19 mouse cellular contexts compared by ENCODE assay signal in genomic region chr4:7144215-7144614, GRCm38 (mm10).
DNase-seq lines count a peak whose midpoint lies in the region; ATAC-seq lines count a peak whose summit lies in the region.
"Had no signal": no experiment of that assay in that cellular context is flagged by ENCODE, and none has a peak within 500 bp of the region (broad histone marks: within the 10 kb centered on the region; RNA-seq: fewer than 3 reads in every experiment).

No protein-coding gene starts in this region.

- no peak overlapping the region for H3K4me2 ChIP-seq in intestine, embryonic 16.5 days (ENCODE audit: low read depth, low read length)
- H3K4me2 ChIP-seq in kidney, embryonic 15.5 days = no peak overlapping the region
- H3K4me2 ChIP-seq in liver, embryonic 13.5 days = no peak overlapping the region
- no peak overlapping the region for H3K4me2 ChIP-seq in stomach, embryonic 16.5 days (ENCODE audit: low read depth, low read length)
- H3K4me2 ChIP-seq in midbrain, embryonic 11.5 days = no peak overlapping the region
- H3K4me2 ChIP-seq: embryonic facial prominence, embryonic 15.5 days; heart, embryonic 15.5 days; limb, embryonic 15.5 days; neural tube, embryonic 13.5 days had no signal

- H3K4me3 ChIP-seq in intestine, embryonic 16.5 days (ENCODE audit: low read length) = no peak overlapping the region
- no peak overlapping the region for H3K4me3 ChIP-seq in kidney, embryonic 15.5 days (replicated peaks)
- no peak overlapping the region for H3K4me3 ChIP-seq in liver, embryonic 13.5 days (replicated peaks)
- H3K4me3 ChIP-seq in stomach, embryonic 16.5 days (replicated peaks; ENCODE audit: low read length) = no peak overlapping the region
- H3K4me3 ChIP-seq in midbrain, embryonic 11.5 days (ENCODE audit: low read depth, low read length) = no peak overlapping the region
- H3K4me3 ChIP-seq: embryonic facial prominence, embryonic 15.5 days; forebrain, embryonic 10.5 days; heart, embryonic 15.5 days; limb, embryonic 15.5 days; midbrain, embryonic 10.5 days; neural tube, embryonic 13.5 days had no signal

- H3K27me3 ChIP-seq in intestine, embryonic 16.5 days (replicated peaks; ENCODE audit: control insufficient read depth, insufficient read depth, low read length) = no peaks in the 10 kb centered on the region
- no peaks in the 10 kb centered on the region for H3K27me3 ChIP-seq in kidney, embryonic 15.5 days
- no peaks in the 10 kb centered on the region for H3K27me3 ChIP-seq in liver, embryonic 13.5 days
- H3K27me3 ChIP-seq in stomach, embryonic 16.5 days (ENCODE audit: control insufficient read depth, insufficient read depth, low read length) = no peaks in the 10 kb centered on the region
- H3K27me3 ChIP-seq in midbrain, embryonic 11.5 days (ENCODE audit: control insufficient read depth, insufficient read depth, low read length) = no peaks in the 10 kb centered on the region
- H3K27me3 ChIP-seq: embryonic facial prominence, embryonic 15.5 days; heart, embryonic 15.5 days; limb, embryonic 15.5 days; neural tube, embryonic 13.5 days had no signal

- DNase-seq in liver, embryonic 13.5 days = no peak
- DNase-seq in midbrain, embryonic 11.5 days (ENCODE audit: low spot score, missing footprints) = no peak
- DNase-seq in lung, postnatal 4 days = no peak
- DNase-seq: cerebellum, adult 9-11 months; gastrocnemius, postnatal 10 days; heart, adult 18-20 months; right cerebral cortex, postnatal 25 days; thymus, adult 18-20 months had no signal

- no peaks in the 10 kb centered on the region for H3K4me1 ChIP-seq in intestine, embryonic 16.5 days (ENCODE audit: control insufficient read depth, insufficient read depth, low read length)
- no peaks in the 10 kb centered on the region for H3K4me1 ChIP-seq in kidney, embryonic 15.5 days
- H3K4me1 ChIP-seq in liver, embryonic 13.5 days (replicated peaks) = no peaks in the 10 kb centered on the region
- no peaks in the 10 kb centered on the region for H3K4me1 ChIP-seq in stomach, embryonic 16.5 days (ENCODE audit: control insufficient read depth, insufficient read depth, low read length)
- no peaks in the 10 kb centered on the region for H3K4me1 ChIP-seq in midbrain, embryonic 11.5 days (ENCODE audit: control insufficient read depth, insufficient read depth, low read length)
- H3K4me1 ChIP-seq: embryonic facial prominence, embryonic 15.5 days; forebrain, embryonic 10.5 days; heart, embryonic 15.5 days; limb, embryonic 15.5 days; midbrain, embryonic 10.5 days; neural tube, embryonic 13.5 days had no signal

- no peaks in the 10 kb centered on the region for H3K36me3 ChIP-seq in intestine, embryonic 16.5 days (ENCODE audit: control insufficient read depth, insufficient read depth, low read length)
- H3K36me3 ChIP-seq in kidney, embryonic 15.5 days = no peaks in the 10 kb centered on the region
- H3K36me3 ChIP-seq in liver, embryonic 13.5 days = no peaks in the 10 kb centered on the region
- H3K36me3 ChIP-seq in stomach, embryonic 16.5 days (ENCODE audit: control insufficient read depth, insufficient read depth, low read length) = no peaks in the 10 kb centered on the region
- H3K36me3 ChIP-seq in midbrain, embryonic 11.5 days (ENCODE audit: control insufficient read depth, insufficient read depth, low read length) = no peaks in the 10 kb centered on the region
- H3K36me3 ChIP-seq: embryonic facial prominence, embryonic 15.5 days; forebrain, embryonic 10.5 days; heart, embryonic 15.5 days; limb, embryonic 15.5 days; midbrain, embryonic 10.5 days; neural tube, embryonic 13.5 days had no signal

- peak overlapping the region; percentile 73 for H3K27ac ChIP-seq in intestine, embryonic 16.5 days (ENCODE audit: low read length)
- peak overlapping the region; percentile 87 for H3K27ac ChIP-seq in kidney, embryonic 15.5 days
- peak overlapping the region; percentile 40; the same call in 1 of the 2 replicates for H3K27ac ChIP-seq in liver, embryonic 13.5 days
- H3K27ac ChIP-seq in stomach, embryonic 16.5 days (ENCODE audit: low read length) = no peak overlapping the region
- H3K27ac ChIP-seq in midbrain, embryonic 11.5 days (ENCODE audit: low read depth, low read length) = no peak overlapping the region
- H3K27ac ChIP-seq: embryonic facial prominence, embryonic 15.5 days; forebrain, embryonic 10.5 days; heart, embryonic 15.5 days; limb, embryonic 15.5 days; midbrain, embryonic 10.5 days; neural tube, embryonic 13.5 days had no signal

- peak; percentile 99 for ATAC-seq in intestine, embryonic 16.5 days
- ATAC-seq in kidney, embryonic 15.5 days (replicated peaks; ENCODE audit: low FRiP score) = peak; percentile 87
- peak; percentile 68 for ATAC-seq in liver, embryonic 13.5 days (ENCODE audit: low read depth)
- ATAC-seq in stomach, embryonic 16.5 days (ENCODE audit: insufficient read depth, low FRiP score) = peak; percentile 85
- no peak for ATAC-seq in monocyte, adult 5-6 weeks (replicated peaks; ENCODE audit: insufficient number of reproducible peaks, low FRiP score, low TSS enrichment, poor library complexity, severe bottlenecking)
- ATAC-seq in midbrain, embryonic 11.5 days (ENCODE audit: low FRiP score) = no peak
- ATAC-seq: inflammation-experienced regulatory T-cells, adult 6 months had no signal

- H3K9me3 ChIP-seq in intestine, embryonic 16.5 days (ENCODE audit: control insufficient read depth, low read length) = no peaks in the 10 kb centered on the region
- H3K9me3 ChIP-seq in kidney, embryonic 15.5 days (replicated peaks) = no peaks in the 10 kb centered on the region
- H3K9me3 ChIP-seq in liver, embryonic 13.5 days (replicated peaks) = no peaks in the 10 kb centered on the region
- no peaks in the 10 kb centered on the region for H3K9me3 ChIP-seq in stomach, embryonic 16.5 days (replicated peaks; ENCODE audit: control insufficient read depth, low read length)
- no peaks in the 10 kb centered on the region for H3K9me3 ChIP-seq in midbrain, embryonic 11.5 days (ENCODE audit: control insufficient read depth, low read length)
- H3K9me3 ChIP-seq: embryonic facial prominence, embryonic 15.5 days; forebrain, embryonic 10.5 days; heart, embryonic 15.5 days; limb, embryonic 15.5 days; midbrain, embryonic 10.5 days; neural tube, embryonic 13.5 days had no signal

- no peak overlapping the region for H3K9ac ChIP-seq in intestine, embryonic 16.5 days (ENCODE audit: low read depth, low read length)
- H3K9ac ChIP-seq in kidney, embryonic 15.5 days = no peak overlapping the region
- H3K9ac ChIP-seq in liver, embryonic 13.5 days = no peak overlapping the region
- H3K9ac ChIP-seq in stomach, embryonic 16.5 days (ENCODE audit: low read length) = no peak overlapping the region
- H3K9ac ChIP-seq in midbrain, embryonic 11.5 days (ENCODE audit: low read length) = no peak overlapping the region
- H3K9ac ChIP-seq: embryonic facial prominence, embryonic 15.5 days; heart, embryonic 15.5 days; limb, embryonic 15.5 days; neural tube, embryonic 13.5 days had no signal

Comparison
In these comparisons a context has a peak if more than half of its experiments do, and no peak if none do; other contexts are left out.
1. ATAC-seq: peak in intestine, embryonic 16.5 days (single experiment), kidney, embryonic 15.5 days (single experiment), liver, embryonic 13.5 days (single experiment) and stomach, embryonic 16.5 days (single experiment); none in monocyte, adult 5-6 weeks (single experiment) and midbrain, embryonic 11.5 days (single experiment).
2. H3K27ac ChIP-seq: peak in intestine, embryonic 16.5 days (single experiment), kidney, embryonic 15.5 days (single experiment) and liver, embryonic 13.5 days (single experiment); none in stomach, embryonic 16.5 days (single experiment) and midbrain, embryonic 11.5 days (single experiment).